Mouse (Mus musculus): ENCODE results near the gene Ubxn10. TPM values are rescaled to one million over a fixed set of nuclear protein-coding genes. Genes with fewer than 3 reads are reported as not detected.

Gene Ubxn10
- polyA plus RNA-seq (2015; fragmentation: Nextera tagmentation; extraction: Ambion mirVana), result 2.5 and 3.1 TPM in 2 replicates

- Histone ChIP-seq H3K4me2 (replicated peaks) (no peak within 1 kb of the TSS), H3K36me3 (no peaks in the 10 kb centered on the region), H3K4me1 (replicated peaks) (peaks cover 20% of the 10 kb centered on the region), H3K27me3 (no peaks in the 10 kb centered on the region), H3K9me3 (no peaks in the 10 kb centered on the region), H3K27ac (no peak within 1 kb of the TSS), H3K4me3 (replicated peaks) (no peak within 1 kb of the TSS), H3K9ac (replicated peaks) (0 out of 2 replicates have a peak within 1 kb of the TSS, but pooled peaks have one; percentile 4)
- 76% methylated on average over 7 of the region's 7 CpGs for WGBS
- ATAC-seq, result no peak
Measured at GRCm38 (mm10) chr4:138737031-138737430, at the start of gene Ubxn10. Ubxn10 (minus strand) TSS chr4:138737167.

- Histone ChIP-seq H3K4me2 (replicated peaks) (no peak overlapping the region), H3K9me3 (no peaks in the 10 kb centered on the region), H3K27ac (no peak overlapping the region), H3K4me1 (replicated peaks) (no peaks in the 10 kb centered on the region), H3K36me3 (no peaks in the 10 kb centered on the region), H3K9ac (replicated peaks) (no peak overlapping the region), H3K27me3 (0 out of 2 replicates have a peak, but pooled peaks cover 3% of the 10 kb centered on the region), H3K4me3 (replicated peaks) (no peak overlapping the region)
- WGBS, result 69% methylated on average over 4 of the region's 4 CpGs
- no peak for ATAC-seq
Measured at GRCm38 (mm10) chr4:138786141-138786540, 49.2 kb upstream of the Ubxn10 start.

GRCm38 (mm10) chr4:138785721-138786120, 48.8 kb upstream of the Ubxn10 start:
- 68% methylated on average over 4 of the region's 4 CpGs for WGBS
- ATAC-seq, result no peak
- Histone ChIP-seq H3K27me3 (0 out of 2 replicates have a peak, but pooled peaks cover 3% of the 10 kb centered on the region), H3K4me3 (replicated peaks) (no peak overlapping the region), H3K9ac (replicated peaks) (no peak overlapping the region), H3K27ac (no peak overlapping the region), H3K9me3 (no peaks in the 10 kb centered on the region), H3K4me2 (replicated peaks) (no peak overlapping the region), H3K36me3 (no peaks in the 10 kb centered on the region), H3K4me1 (replicated peaks) (no peaks in the 10 kb centered on the region)

- no peak overlapping the region for H3K27ac ChIP-seq
- no peak for ATAC-seq
- WGBS, result 86% methylated on average over 6 of the region's 6 CpGs
- no peaks in the 10 kb centered on the region for H3K36me3 ChIP-seq
- H3K27me3 ChIP-seq, result no peaks in the 10 kb centered on the region
- no peak overlapping the region for H3K4me2 ChIP-seq (replicated peaks)
- no peak overlapping the region for H3K9ac ChIP-seq (replicated peaks)
- H3K9me3 ChIP-seq, result no peaks in the 10 kb centered on the region
- no peak overlapping the region for H3K4me3 ChIP-seq (replicated peaks)
- peaks cover 10% of the 10 kb centered on the region for H3K4me1 ChIP-seq (replicated peaks)
Measured at GRCm38 (mm10) chr4:138782098-138782497, 45.1 kb upstream of the Ubxn10 start.

- ATAC-seq, result no peak
- 95% methylated on average over 5 of the region's 5 CpGs for WGBS
Measured at GRCm38 (mm10) chr4:138780300-138780699, 43.3 kb upstream of the Ubxn10 start.

GRCm38 (mm10) chr4:138777417-138778407, 40.7 kb upstream of the Ubxn10 start:
- no peak for ATAC-seq
- Histone ChIP-seq H3K9me3 (no peaks in the 10 kb centered on the region), H3K4me2 (replicated peaks) (no peak overlapping the region), H3K4me3 (replicated peaks) (no peak overlapping the region), H3K9ac (replicated peaks) (no peak overlapping the region), H3K27ac (peak overlapping the region; percentile 9; the same call in 1 of the 2 replicates), H3K27me3 (no peaks in the 10 kb centered on the region), H3K36me3 (no peaks in the 10 kb centered on the region), H3K4me1 (replicated peaks) (peaks cover 10% of the 10 kb centered on the region)
- WGBS, result 47% methylated on average over 20 of the region's 20 CpGs

More at GRCm38 (mm10) chr4:138780300-138780699, 43.3 kb upstream of the Ubxn10 start:
- Histone ChIP-seq H3K36me3 (no peaks in the 10 kb centered on the region), H3K9me3 (no peaks in the 10 kb centered on the region), H3K4me1 (replicated peaks) (peaks cover 10% of the 10 kb centered on the region), H3K9ac (replicated peaks) (no peak overlapping the region), H3K4me3 (replicated peaks) (no peak overlapping the region), H3K4me2 (replicated peaks) (no peak overlapping the region), H3K27me3 (no peaks in the 10 kb centered on the region), H3K27ac (no peak overlapping the region)

GRCm38 (mm10) chr4:138775435-138775834, 38.5 kb upstream of the Ubxn10 start, which contains the start of gene Pla2g2d:
Pla2g2d (plus strand) TSS chr4:138775735.
- H3K4me3 ChIP-seq (replicated peaks), result no peak within 1 kb of the TSS
- WGBS, result 89% methylated on average over 6 of the region's 6 CpGs
- no peak for ATAC-seq
- no peak within 1 kb of the TSS for H3K4me2 ChIP-seq (replicated peaks)
- H3K9ac ChIP-seq (replicated peaks), result no peak within 1 kb of the TSS
- H3K36me3 ChIP-seq, result no peaks in the 10 kb centered on the region
- H3K27ac ChIP-seq, result no peak within 1 kb of the TSS
- no peaks in the 10 kb centered on the region for H3K9me3 ChIP-seq
- H3K27me3 ChIP-seq, result no peaks in the 10 kb centered on the region
- peaks cover 10% of the 10 kb centered on the region for H3K4me1 ChIP-seq (replicated peaks)

- 78% methylated on average over 5 of the region's 5 CpGs for WGBS
- Histone ChIP-seq H3K9me3 (no peaks in the 10 kb centered on the region), H3K4me2 (replicated peaks) (no peak overlapping the region)
Measured at GRCm38 (mm10) chr4:138772386-138772785, 35.4 kb upstream of the Ubxn10 start.

GRCm38 (mm10) chr4:138771970-138772369, 35.0 kb upstream of the Ubxn10 start:
- Histone ChIP-seq H3K9me3 (no peaks in the 10 kb centered on the region), H3K9ac (replicated peaks) (no peak overlapping the region), H3K4me1 (replicated peaks) (no peaks in the 10 kb centered on the region), H3K27ac (no peak overlapping the region), H3K4me3 (replicated peaks) (no peak overlapping the region), H3K36me3 (no peaks in the 10 kb centered on the region), H3K27me3 (no peaks in the 10 kb centered on the region), H3K4me2 (replicated peaks) (no peak overlapping the region)
- no peak for ATAC-seq
- WGBS, result 91% methylated on average over 10 of the region's 10 CpGs

More at GRCm38 (mm10) chr4:138772386-138772785, 35.4 kb upstream of the Ubxn10 start:
- Histone ChIP-seq H3K27ac (no peak overlapping the region), H3K36me3 (no peaks in the 10 kb centered on the region), H3K27me3 (no peaks in the 10 kb centered on the region), H3K4me1 (replicated peaks) (peaks cover 3% of the 10 kb centered on the region), H3K4me3 (replicated peaks) (no peak overlapping the region), H3K9ac (replicated peaks) (no peak overlapping the region)
- ATAC-seq, result no peak

GRCm38 (mm10) chr4:138762266-138762665, 25.3 kb upstream of the Ubxn10 start:
- Histone ChIP-seq H3K36me3 (no peaks in the 10 kb centered on the region), H3K9me3 (no peaks in the 10 kb centered on the region), H3K4me3 (replicated peaks) (no peak overlapping the region), H3K9ac (replicated peaks) (no peak overlapping the region), H3K27me3 (no peaks in the 10 kb centered on the region), H3K4me2 (replicated peaks) (no peak overlapping the region), H3K4me1 (replicated peaks) (no peaks in the 10 kb centered on the region), H3K27ac (no peak overlapping the region)
- 85% methylated on average over 9 of the region's 9 CpGs for WGBS
- no peak for ATAC-seq

GRCm38 (mm10) chr4:138757416-138757815, 20.4 kb upstream of the Ubxn10 start, which contains the start of gene Pla2g2f:
Pla2g2f (minus strand) TSS chr4:138757626.
- Histone ChIP-seq H3K27me3 (no peaks in the 10 kb centered on the region), H3K27ac (no peak within 1 kb of the TSS), H3K36me3 (no peaks in the 10 kb centered on the region), H3K4me2 (replicated peaks) (no peak within 1 kb of the TSS), H3K9me3 (no peaks in the 10 kb centered on the region), H3K4me3 (replicated peaks) (no peak within 1 kb of the TSS), H3K9ac (replicated peaks) (no peak within 1 kb of the TSS), H3K4me1 (replicated peaks) (0 out of 2 replicates have a peak, but pooled peaks cover 6% of the 10 kb centered on the region)
- no peak for ATAC-seq
- WGBS, result 56% methylated on average over 8 of the region's 8 CpGs

- no peak for ATAC-seq
- H3K36me3 ChIP-seq, result no peaks in the 10 kb centered on the region
- no peak overlapping the region for H3K9ac ChIP-seq (replicated peaks)
- no peak overlapping the region for H3K4me3 ChIP-seq (replicated peaks)
- WGBS, result 83% methylated on average over 11 of the region's 11 CpGs
- H3K27me3 ChIP-seq, result no peaks in the 10 kb centered on the region
- no peak overlapping the region for H3K4me2 ChIP-seq (replicated peaks)
- no peak overlapping the region for H3K27ac ChIP-seq
- 0 out of 2 replicates have a peak, but pooled peaks cover 6% of the 10 kb centered on the region for H3K4me1 ChIP-seq (replicated peaks)
- H3K9me3 ChIP-seq, result no peaks in the 10 kb centered on the region
Measured at GRCm38 (mm10) chr4:138755983-138756382, 19.0 kb upstream of the Ubxn10 start.
